Mouse (Mus musculus): ENCODE measurements around the gene D130043K22Rik.

DNA sequence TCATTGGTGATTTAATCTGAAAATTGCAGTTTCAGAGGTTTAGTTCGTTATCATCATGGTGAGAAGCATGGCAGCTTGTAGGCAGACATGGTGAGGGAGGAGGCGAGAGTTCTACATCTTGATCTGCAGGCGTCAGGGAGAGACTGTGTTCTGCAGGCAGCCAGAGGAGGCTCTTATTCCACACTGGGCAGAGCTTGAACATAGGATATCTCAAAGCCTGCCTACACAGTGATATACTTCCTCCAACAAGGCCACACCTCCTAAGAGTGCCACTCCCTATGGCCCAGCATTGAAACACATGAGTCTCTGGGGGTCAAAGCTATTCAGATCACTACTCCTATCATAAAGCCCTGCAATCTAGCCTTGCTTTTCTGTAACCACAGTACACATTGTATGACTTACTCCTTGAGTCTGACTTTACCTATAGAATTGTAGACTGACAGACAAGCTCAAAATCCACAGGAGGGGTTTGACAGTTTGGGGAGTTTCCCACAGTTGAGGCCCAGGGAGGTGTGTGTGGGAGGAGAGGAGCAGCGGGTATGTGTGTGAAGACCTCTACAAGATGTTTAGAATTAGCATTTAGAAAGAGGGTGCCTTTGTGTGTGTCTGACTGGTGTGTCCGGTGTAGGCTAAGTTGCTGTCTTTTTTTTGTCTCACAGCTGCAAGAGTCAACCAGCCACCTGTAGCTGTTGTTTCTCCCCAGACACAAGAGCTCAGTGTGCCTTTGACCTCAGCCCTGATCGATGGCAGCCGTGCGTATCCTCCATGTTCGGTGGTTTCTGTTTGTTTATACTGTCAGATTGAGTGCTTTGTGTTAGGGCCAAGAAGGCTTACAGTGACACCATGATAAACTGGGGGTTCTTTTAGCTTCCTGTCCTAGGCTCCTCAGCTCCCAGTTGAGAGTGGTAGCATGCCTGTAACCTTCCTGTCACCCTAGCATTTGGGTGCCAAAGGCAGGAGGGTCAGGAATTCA lies 21.8 kb downstream of the D130043K22Rik start:
- TF ChIP-seq FLI1 (IDR thresholded peaks at IDR 0.05; ENCODE audit: low read length) (no peak), GATA1 (IDR thresholded peaks at IDR 0.05; ENCODE audit: borderline replicate concordance, low read length) (no peak)

Data from megakaryocyte, embryonic 14.5 days (primary cell).